Mouse (Mus musculus) neural tube, embryonic 10.5 days (tissue): Measurements from ENCODE around the gene Gpr176.
A peak's percentile ranks its signal among the peaks of the same experiment; 100 is the strongest.

Source experiments
- DNase-seq: peaks from one replicate; pipeline ENCODE4 v3.0.0-alpha.2; 2017; ENCODE audit warnings: low spot score; ENCODE audit errors: extremely low spot score

The Gpr176 gene

DNA sequence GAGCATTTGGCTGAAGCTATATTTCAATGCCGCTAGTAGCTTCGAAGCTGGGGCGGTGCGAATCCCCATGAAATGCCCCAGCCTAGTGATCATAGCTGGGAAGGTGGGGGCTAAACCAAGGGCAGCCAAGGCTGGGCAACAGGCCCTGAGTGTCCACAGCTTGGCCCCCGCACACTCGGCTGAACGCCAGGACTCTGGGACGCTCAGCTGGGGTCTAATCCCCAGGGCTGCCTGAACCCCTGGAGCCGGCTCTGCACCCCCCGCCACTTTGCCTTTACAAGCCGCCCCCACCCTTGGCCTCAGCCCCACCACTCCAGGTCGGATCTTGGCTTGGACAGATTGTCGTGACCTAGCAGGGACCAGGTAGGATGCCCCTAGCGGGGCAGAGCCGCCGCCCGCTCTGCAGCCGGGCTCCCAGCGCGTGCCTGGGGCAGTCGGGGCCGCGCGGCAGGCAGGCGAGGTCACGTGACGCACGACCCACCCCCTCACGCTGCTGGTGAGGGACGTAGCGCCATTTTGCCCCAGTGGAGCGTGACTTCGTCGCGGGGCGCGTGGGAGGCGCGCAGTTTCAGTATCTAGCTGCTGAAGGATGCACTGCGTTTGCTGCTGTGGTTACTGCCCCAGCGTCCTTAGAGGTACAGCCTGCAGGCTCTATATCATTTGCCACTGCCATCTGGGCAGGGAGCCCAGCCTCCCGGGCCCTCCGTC lies 507 bp upstream of the Gpr176 start:
- DNase-seq, result peak; percentile 88

DNA sequence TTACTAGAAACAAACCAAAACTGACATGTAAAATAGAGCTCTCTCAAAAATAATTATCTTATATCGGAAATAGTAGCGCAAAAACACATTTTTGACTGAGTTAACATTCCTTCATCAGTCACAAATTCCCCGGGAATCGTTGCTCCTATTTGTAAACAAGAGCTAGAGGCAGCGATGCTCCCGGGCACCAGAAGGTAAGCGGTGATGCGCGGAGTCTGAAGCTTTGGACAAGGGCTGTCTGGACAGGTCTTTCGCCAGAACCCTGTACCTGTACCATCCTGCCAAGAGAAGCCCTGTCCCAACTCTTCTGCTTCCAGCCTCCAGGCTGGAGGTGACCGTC lies 688 bp downstream of the Gpr176 start:
- DNase-seq, result no peak

DNA sequence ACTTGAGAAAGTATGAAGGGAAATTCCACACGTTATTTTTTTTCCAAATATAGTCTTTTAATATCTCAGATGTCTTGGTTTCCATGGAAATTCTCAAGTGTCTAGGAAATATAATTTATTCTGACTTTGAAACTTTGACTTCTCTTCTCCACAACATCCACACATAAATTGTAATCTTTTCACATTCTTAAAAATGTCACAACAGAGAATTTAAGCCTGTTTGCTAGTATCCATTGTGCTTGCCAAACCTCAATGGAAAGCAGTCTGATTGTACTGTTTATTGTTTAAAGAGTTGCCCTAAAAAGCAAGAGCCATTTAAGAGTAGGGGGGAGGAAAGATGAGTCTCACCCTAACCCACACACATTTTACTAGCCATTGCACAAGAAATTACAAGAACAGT lies 1.4 kb downstream of the Gpr176 start:
- DNase-seq, result no peak

DNA sequence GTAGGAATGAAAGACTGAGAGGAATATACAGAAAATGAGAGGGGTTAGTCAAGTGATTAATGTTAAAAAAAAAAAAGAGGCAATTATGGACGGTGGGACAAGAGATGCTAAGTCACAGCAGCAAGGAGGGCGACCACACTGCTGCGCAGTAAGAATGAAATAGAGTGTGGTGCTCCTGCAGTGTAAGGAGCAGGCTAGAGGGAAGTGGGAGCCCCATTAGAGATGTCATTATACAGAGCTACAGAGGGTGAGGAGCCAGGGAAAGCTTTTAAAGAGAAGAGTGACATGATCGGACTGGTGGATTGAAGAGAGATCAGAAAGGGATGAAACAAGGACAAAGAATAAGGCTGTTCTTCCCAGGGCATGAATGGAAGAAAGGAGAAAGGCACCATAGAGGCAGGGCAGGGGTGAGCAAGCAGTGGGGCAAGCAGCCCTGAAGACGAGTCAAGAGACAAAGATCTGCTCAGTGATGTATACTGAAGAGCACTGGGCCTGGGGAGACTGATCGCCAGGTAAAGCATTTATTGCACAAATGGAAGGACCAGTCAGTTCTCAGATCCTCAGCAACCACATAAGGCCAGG lies 18.0 kb downstream of the Gpr176 start:
- DNase-seq, result no peak

DNA sequence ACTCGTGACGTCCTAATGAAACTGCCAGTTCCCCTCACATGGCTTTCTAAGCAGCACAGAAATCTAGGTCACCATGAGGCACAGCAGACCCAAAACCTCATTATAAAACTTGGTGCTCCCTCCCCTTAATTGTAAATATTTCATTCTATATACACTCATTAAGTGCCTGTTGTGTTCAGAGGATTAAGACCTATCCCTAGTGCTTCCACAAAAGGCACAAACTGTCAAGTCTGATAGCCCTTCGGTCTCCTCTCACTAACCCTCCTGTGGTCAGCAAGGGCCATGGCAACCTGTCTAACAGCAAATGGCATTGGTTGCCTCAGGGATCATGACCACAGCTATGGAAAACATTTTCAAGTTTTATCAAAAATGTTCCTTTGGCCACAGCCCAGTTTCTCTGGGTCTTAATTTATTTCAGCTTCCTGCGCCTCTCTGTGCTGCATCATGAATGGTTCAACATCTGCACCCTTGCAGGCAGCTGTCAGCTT lies 19.3 kb downstream of the Gpr176 start:
- no peak for DNase-seq

DNA sequence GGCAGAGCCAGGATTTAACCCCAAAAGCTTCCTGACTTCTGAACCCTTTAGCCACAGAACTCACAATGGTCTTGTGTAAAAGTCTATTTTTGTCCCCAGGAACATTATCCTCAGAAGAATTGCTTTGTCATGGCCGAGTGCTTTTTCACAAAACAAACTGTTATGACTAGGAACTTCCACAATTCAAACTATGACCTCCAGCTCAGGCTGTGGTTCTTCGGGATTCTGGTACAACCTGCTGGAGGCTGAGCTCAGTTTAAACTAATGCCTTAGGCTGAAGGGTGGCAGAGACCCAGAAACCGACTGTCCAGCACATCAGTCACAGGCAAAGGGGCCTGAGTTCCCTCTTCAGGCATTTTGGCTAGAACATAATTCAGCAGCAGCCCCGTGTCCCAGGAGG lies 19.7 kb downstream of the Gpr176 start:
- no peak for DNase-seq

DNA sequence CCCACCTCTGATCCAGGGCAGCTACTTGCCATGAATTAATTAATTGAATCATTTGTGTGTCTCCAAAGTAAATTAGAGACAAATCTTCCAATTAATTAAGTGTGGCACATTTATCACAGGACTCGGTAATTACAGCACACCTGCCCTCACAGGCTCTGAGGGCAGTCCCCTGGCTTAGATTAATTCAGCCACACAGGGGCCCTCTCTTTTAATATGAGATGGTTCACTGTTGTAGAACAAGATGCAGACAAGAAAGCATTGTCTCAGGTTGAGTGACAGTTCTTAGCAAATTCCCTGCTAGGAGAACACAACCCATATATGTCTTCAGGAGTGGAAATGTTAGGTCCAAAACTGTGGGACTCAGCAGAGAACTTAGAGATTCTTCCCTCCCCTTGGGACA lies 27.7 kb downstream of the Gpr176 start:
- DNase-seq, result no peak

DNA sequence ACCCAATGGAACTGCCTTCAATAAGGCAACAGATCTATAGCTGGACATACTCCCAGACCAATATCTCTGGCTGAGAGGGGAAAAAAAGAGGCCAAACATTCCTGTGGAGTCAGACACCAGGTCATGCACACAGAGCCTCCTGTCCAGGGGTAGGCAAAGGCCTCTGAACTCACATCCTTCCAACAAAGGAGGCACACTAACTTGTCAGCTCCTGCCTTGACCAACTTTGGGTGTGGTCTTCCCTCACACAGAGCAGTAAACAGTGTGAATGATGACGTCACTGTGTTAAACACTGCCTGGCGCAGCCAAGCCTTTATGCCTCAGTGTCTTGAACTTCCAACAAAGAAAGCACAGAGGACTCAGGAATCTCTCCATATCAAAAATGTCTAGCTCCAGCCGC lies 29.3 kb downstream of the Gpr176 start:
- DNase-seq, result no peak

DNA sequence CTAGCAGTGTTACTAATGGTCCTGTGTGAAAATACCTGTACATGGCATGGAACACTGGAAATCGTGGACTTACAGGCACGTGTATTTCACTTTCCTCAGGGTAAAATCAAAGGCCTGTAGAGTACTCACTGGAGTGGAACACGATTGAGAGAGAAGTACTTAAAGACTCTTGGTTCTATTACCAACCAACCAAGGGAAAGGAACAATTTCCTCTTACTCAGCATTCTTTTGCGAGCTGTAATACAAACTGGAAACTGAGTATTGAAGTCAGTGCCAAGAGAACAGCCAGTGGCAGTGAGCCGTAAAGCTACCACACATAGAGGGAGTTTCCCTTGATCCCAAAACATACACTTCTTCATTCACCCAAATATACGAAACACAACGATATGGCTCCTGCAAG lies 31.9 kb downstream of the Gpr176 start:
- no peak for DNase-seq

DNA sequence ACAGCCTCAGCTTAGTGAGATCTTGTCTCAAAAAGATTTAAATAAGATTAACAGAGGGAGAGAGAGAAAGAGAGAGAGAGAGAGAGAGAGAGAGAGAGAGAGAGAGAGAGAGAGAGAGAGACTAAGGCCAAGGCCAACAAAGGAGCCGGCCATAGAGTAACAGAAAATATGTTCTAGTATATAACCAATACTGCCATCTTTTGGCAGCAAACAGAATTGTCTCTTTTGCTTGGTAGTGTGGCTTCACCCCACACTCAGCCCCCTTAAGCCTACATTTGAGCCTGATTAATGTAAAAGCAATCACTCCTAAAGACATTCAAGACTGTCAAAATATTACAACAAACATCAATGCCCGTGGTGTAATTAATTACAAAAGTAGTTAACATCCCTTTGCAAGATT lies 37.1 kb downstream of the Gpr176 start:
- DNase-seq, result no peak

DNA sequence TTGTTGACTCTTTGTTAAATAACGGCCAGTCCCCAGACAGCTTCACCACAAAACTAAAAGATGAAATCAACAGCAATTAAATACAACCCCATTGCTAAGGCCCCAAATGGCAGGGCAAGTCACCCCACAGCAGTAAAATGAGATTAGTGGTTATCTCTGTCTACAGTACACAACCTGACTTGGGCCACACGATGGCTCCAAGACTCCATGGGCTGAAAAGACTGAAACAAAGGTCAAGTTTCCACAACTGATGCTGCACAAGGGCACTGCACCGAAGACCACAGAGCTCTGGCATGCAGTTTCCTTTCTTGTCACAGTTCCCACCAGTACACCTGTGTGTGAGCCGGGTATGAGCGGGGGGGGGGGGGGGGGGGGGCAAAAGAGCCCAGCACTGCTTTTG lies 50.6 kb downstream of the Gpr176 start:
- no peak for DNase-seq

DNA sequence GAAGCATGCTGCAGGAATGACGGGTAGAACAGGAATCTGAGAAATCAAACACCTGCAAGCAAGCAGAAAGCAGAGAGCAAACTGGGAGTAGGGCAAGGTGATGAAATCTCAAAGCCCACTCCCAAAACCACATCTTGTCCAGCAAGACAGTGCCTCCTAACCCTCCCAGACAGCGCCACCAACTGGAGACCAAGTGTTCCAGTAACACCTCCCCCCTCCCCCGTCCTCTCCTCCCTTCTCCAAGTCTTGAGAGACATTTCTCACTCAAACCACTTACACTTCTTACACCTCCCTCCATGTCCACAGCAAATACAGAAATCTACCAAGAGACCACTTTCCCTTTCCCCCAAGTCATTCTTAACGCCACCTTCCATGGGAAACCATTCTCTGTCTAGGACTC lies 51.4 kb downstream of the Gpr176 start:
- DNase-seq, result no peak

DNA sequence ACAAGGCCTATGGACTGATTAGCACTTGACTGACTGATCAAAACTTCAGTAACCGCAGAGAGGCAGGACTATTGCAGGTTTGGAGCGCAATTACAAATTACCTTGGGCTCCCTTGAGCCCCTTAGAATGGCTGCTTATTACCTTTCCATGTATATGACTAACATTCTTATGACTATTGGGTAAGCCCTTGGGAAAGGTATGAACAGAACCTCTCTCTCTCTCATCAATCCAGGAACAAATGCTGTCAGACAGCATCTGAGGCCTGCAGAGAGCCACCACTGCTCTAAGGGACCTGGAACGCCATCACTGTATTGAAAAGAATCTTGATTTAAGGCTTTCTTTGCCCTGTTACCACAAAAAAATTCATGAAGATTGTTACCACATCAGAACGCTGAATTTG lies 52.1 kb downstream of the Gpr176 start:
- DNase-seq, result no peak

DNA sequence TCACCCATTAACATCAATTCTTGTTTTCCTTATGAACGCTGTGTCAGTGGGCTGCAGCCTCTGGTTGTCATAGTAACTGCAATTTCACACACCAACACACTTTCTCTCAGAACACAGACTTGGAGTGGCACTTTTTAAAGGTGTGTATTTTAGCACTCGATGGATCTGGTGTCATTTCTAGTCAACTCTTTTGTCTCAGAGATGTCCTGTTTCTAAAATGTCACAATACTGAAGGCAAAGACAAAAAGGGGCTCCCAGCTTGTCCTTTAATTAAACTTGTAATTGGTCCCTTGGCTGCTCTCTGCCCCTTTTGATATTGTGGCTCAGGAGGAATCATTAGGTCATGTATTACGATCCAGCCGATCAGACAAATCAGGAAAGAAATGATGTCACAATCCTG lies 52.7 kb downstream of the Gpr176 start:
- no peak for DNase-seq

DNA sequence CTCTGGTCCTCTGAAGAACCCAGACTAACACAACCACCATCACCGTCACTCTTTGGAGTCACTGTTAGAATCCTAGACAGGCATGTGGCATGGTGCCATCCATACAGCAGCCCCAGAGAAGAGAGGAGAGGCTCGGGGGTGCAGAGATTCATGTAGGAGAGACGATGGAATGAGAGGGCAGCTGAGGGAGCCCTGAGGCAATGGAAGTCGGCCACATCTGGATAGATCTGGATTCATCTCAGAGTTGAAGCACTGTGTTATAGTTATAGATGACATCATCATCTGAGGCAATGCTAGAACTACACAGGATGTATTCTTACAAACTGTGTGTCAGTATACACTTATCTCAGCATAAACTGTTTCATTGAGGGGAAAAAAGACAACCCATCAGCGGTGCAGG lies 54.0 kb downstream of the Gpr176 start:
- DNase-seq, result no peak

DNA sequence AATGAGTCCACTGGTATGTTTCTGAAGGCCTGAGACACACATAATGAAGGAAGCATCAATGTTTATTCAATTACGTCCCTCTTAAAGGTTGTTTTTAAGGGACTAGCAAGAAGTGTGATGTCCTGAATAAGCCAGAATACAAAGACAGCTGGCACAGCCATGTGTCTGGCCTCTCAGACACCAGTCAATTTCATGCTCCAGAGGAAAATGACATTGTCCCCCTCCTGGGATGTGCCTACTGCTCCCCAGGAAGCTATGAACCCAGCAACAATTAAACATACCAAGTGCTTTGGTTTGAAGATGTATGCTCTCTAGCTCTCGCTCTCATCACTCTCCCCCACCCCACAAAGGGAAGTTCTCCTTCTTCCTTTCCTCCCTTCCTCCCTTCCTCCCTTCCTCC lies 56.3 kb downstream of the Gpr176 start:
- no peak for DNase-seq

DNA sequence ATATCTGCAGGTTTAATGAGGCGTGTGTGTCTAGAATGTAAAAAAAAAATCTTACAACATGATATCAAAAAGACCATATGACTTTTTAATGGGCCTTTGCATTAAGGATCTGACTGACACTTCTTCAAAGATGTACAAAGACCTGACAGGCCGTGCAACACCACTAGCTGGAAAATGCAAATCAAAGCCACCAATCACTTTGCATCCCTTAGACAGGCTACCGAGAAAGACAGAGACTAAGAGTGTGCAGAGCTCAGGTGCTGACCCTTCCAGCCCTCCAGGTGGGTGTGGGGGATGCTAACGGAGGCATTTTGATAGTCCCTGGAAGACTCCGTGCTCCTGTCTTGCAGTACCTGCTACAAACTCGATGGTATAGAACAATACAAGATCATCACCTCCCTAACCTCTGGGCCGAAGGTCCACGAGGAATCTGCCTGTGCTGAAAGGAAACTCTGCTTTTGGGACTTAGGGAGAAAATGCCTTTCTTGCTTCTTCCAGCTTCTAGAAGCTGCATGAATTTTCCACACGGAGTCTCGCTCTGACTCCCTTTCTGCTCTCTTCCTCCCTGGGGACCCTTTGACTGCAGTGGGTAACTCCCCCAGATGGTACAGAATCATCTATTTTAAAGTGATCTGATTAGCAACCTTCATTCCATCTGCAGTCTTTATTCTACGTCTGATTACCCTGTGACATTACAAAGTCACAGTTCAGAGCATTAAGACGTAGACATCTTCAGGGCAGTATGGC lies 57.4 kb downstream of the Gpr176 start:
- DNase-seq, result no peak

DNA sequence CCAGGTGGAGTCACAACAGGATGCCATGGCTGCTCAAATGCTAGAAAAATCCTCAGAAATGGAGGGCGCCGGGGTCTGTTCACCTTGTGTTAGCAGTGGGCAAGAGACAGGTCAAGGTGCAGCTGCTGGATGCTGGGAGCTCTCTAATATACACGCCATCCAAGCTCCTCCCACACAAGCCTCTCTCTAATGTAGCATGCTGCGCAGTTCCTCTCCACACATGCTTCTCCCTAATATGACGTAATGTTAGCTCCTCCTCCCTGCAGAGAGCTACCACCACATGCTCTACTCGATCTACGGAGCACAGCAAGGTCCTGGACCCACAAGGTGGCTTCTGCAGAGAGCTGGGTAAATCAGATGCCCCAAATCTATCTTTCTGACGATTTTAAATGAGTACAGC lies 65.7 kb downstream of the Gpr176 start:
- no peak for DNase-seq

DNA sequence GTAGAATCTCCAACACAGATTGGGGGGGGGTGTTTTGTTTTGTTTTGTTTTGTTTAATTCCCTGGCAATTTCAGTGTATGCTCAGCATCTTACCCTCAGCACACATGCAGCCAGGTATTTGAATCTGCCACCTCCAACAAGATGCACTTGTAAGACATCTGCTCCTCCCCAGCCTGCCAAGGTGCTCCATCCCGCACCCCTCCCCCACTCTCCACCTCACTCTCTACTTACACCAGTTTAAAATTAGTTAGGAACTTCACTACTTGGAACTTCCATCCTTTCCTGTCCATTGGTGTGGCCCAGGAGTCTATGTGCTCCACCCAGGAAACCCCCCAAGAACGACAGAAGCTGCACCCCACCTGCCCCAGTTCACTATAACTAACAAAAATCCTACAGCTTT lies 66.3 kb downstream of the Gpr176 start:
- no peak for DNase-seq

DNA sequence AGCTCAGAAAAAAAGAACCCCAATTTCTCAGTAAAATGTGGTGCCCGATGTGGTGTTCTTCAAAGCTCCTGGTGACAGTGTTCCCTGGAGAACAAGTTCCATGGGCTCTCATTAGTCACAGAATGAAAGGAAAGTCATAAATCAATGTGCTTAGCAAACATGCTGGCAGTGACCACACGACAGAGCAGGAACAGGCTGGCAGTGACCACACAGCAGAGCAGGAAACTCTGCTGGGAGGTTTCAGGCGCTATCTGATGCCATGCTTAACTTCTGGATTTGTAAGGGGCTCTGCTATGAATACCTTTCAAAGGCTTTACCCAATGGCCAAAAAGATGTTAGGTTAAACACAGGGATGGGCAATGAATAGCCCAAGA lies 66.7 kb downstream of the Gpr176 start:
- no peak for DNase-seq

DNA sequence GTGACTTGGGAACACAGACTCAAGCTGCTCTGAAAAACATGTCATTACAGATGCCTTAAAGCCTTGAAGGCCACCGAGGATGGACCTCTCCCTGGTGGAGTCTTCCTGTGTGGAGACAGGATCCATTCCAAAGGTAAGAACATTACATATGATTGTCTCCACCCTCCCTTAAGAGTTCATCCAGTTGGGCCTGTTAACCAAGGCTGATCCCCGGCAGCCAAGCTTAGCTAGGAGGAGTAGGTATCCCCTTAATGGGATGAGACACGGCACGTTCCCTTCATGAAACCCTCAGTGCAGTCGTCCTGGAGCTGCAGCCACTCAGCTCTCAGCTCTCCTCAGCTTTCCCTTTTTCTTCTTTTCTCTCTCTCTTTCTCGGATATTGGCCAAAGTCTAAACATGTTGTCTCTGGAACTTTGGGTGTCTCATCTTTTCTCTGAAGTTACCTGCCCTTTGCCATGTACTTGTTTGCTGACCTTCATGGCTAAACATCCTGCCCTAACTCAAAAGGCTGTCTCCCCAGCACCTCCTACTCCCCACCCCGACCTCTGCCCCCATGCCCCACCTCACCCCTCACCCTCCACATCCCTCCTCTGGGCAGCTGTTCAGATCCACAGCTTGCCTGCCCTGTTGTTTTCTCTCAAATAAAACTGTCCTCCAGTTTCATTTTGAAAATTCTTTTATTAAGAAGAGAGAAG lies 67.2 kb downstream of the Gpr176 start:
- DNase-seq, result no peak

DNA sequence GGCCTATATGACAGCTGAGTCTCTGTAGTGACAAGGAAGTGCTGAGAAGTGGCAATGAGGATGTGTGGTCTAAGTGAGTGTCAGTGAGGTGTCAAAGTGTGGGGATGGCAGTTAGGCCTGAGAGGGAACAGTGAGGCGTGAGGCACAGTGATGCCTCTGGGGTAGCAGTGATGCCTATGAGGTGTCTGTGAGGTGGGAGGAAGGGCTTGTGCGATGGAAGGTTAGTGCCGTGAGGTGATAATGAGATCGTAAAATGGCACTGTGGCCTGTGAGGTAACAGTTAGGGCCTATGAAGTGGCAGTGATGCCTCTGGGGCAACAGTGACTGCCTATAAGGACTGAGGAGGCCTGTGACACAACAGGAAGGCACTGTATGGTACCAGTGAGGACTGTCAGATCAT lies 69.8 kb downstream of the Gpr176 start:
- no peak for DNase-seq
